Mouse (Mus musculus) neural tube, embryonic 14.5 days (tissue): ENCODE data around the gene Sorbs2. TPM values are rescaled to one million over a fixed set of nuclear protein-coding genes. Genes with fewer than 3 reads are reported as not detected.

Source experiments
- ATAC-seq: fragments of 200-750 bp; cut with Nextera tagmentation; 2 replicates; pipeline ENCODE4 v1.8.0; 2017; ENCODE audit warnings: low read depth, mild to moderate bottlenecking, moderate TSS enrichment, moderate library complexity
- H3K27ac ChIP-seq: fragments of 300-500 bp; sonication (generic); 2 replicates; pipeline ENCODE4 v1.5.1; 2014; ENCODE audit warnings: low read depth, mild to moderate bottlenecking, control low read depth, low read length, moderate library complexity, mixed read lengths
- H3K27me3 ChIP-seq: fragments of 300-500 bp; sonication (generic); 2 replicates; pipeline ENCODE4 v1.6.1; 2014; ENCODE audit warnings: low read length; ENCODE audit not compliant: control insufficient read depth, insufficient read depth
- H3K36me3 ChIP-seq: fragments of 300-500 bp; sonication (generic); 2 replicates; pipeline ENCODE4 v1.6.1; 2014; ENCODE audit warnings: low read length, mixed read lengths; ENCODE audit not compliant: control insufficient read depth, insufficient read depth
- H3K4me1 ChIP-seq: fragments of 300-500 bp; sonication (generic); 2 replicates; pipeline ENCODE4 v1.6.1; 2014; ENCODE audit warnings: low read length; ENCODE audit not compliant: control insufficient read depth, insufficient read depth
- H3K4me2 ChIP-seq: fragments of 300-500 bp; sonication (generic); 2 replicates; pipeline ENCODE4 v1.6.1; 2014; ENCODE audit warnings: mild to moderate bottlenecking, low read depth, low read length, control low read depth
- H3K4me3 ChIP-seq: fragments of 300-500 bp; sonication (generic); 2 replicates; pipeline ENCODE4 v1.5.1; 2014; ENCODE audit warnings: low read depth, low read length, control low read depth, mixed read lengths
- H3K9ac ChIP-seq: fragments of 300-500 bp; sonication (generic); replicated peaks from 2 replicates; pipeline ENCODE4 v1.6.1; 2014; ENCODE audit warnings: low read depth, mild to moderate bottlenecking, control low read depth, low read length, mixed read lengths
- H3K9me3 ChIP-seq: fragments of 300-500 bp; sonication (generic); 2 replicates; pipeline ENCODE4 v1.6.1; 2016; ENCODE audit warnings: low read length; ENCODE audit not compliant: control insufficient read depth
- WGBS: fragments of 180-500 bp; shearing (Covaris S2); extraction: QIAGEN DNeasy Blood & Tissue Kit; methylation state at CpG from one replicate; pipeline ENCODE4 v1.1.7; 2014; 5-methylcytosine and 5-hydroxymethylcytosine counted together
- polyA plus RNA-seq: library from polyadenylated mRNA; unstranded; fragments of >200 nt; fragmentation: Nextera tagmentation; extraction: Ambion mirVana; gene quantifications from 2 replicates; pipeline ENCODE4 v1.2.1, GENCODE M21; 2014

Sorbs2 gene
- polyA plus RNA-seq, 1 experiment from 2014 or later = 83.2 TPM

DNA sequence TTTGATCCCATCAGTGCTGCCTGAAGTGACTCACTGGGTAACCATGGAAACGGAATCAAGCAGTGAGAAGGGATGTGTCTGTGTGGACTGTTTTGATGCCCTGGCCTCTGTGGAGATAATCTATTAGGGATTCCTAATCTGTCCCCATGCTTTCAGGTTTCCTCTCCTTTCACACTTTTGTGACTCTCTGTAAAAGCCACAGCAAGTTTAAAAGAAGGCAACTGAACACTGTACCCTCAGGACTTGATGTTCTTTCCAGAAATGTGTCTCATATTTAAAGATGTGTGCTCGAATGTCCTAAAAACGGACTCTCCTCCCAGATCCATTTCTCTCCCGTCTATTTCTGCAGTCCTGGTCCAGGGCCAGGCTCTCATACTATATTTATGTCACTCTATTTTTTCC, 196.1 kb downstream of the Sorbs2 start:
- H3K4me3 ChIP-seq = no peak overlapping the region
- no peaks in the 10 kb centered on the region for H3K27me3 ChIP-seq
- 79% methylated on average over 4 of the region's 4 CpGs for WGBS
- no peak for ATAC-seq
- no peaks in the 10 kb centered on the region for H3K4me1 ChIP-seq
- H3K36me3 ChIP-seq = no peaks in the 10 kb centered on the region
- H3K4me2 ChIP-seq = no peak overlapping the region
- no peak overlapping the region for H3K9ac ChIP-seq
- H3K27ac ChIP-seq = no peak overlapping the region
- H3K9me3 ChIP-seq = no peaks in the 10 kb centered on the region

DNA sequence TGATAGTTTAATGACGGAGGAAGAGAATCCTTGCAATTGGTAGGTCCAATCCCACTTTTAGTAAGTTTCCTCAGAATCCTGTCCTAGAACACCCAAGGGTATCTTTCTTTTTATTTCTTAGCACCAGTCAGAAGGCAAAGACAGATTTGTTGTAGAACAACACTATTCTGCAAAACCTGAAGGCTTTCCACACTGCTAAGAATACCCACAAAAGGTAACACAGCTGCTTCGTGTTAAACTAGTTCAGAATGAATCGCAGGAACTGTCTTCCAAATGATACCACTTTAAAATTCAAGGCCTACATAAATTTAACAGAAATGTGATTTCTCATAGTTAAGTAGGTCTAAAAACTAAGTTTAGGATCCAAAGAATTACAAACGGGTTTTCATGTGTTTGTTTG, 201.5 kb downstream of the Sorbs2 start:
- 82% methylated on average over 4 of the region's 4 CpGs for WGBS
- no peaks in the 10 kb centered on the region for H3K27me3 ChIP-seq

DNA sequence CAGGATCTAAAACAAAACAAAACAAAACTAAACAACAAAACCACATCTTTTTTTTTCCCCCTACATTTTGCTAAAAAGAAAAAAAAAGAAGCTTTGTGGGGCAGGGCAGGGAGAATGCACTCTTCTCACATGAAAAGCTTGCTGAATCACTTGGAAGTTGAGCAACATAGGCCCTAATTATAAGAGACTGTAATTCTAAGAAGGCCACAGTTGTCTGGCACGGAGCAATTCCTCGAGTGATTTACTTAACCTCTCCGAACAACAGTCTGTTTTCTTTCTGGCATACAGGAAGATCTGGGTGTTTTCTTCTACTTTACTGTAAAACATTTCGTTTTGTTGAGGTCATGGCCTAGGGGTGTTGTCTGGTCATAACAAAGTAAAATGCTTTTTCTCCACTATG, 202.1 kb downstream of the Sorbs2 start:
- no peak for ATAC-seq
- Histone ChIP-seq H3K4me3 (no peak overlapping the region), H3K36me3 (no peaks in the 10 kb centered on the region), H3K27ac (no peak overlapping the region), H3K27me3 (no peaks in the 10 kb centered on the region), H3K4me1 (peaks cover 4% of the 10 kb centered on the region; the same call in 1 of the 2 replicates), H3K9me3 (no peaks in the 10 kb centered on the region), H3K4me2 (no peak overlapping the region), H3K9ac (no peak overlapping the region)
- 51% methylated on average over 4 of the region's 4 CpGs for WGBS

More for the DNA sequence above, 201.5 kb downstream of the Sorbs2 start:
- H3K27ac ChIP-seq = no peak overlapping the region
- ATAC-seq = no peak
- H3K4me3 ChIP-seq = no peak overlapping the region
- H3K4me1 ChIP-seq = no peaks in the 10 kb centered on the region
- no peak overlapping the region for H3K9ac ChIP-seq
- H3K4me2 ChIP-seq = no peak overlapping the region
- H3K9me3 ChIP-seq = no peaks in the 10 kb centered on the region
- H3K36me3 ChIP-seq = no peaks in the 10 kb centered on the region

DNA sequence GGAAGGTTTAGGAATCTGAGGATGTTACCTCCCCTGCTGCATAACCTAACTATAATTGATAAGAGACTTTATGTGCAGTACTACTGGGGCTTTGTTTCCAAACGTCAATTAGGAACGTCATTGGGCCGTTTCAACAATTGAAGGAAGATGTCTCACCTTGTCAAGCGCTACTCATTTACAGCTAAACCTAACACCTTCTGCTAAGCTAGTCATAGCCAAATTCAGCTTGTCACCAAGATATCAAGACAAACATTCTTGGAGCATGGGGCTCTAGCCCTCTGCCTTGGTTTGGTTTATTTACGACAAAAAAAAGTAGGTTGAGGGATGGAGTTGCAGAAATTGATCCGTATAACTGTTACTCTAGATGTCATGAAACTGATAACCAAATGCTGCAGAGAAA, 205.0 kb downstream of the Sorbs2 start:
- H3K4me2 ChIP-seq = no peak overlapping the region
- H3K36me3 ChIP-seq = no peaks in the 10 kb centered on the region
- ATAC-seq = no peak
- H3K4me3 ChIP-seq = no peak overlapping the region
- WGBS = 90% methylated on average over 6 of the region's 6 CpGs
- H3K4me1 ChIP-seq = peaks cover 7% of the 10 kb centered on the region
- H3K9me3 ChIP-seq = no peaks in the 10 kb centered on the region
- no peaks in the 10 kb centered on the region for H3K27me3 ChIP-seq
- no peak overlapping the region for H3K9ac ChIP-seq
- H3K27ac ChIP-seq = no peak overlapping the region

DNA sequence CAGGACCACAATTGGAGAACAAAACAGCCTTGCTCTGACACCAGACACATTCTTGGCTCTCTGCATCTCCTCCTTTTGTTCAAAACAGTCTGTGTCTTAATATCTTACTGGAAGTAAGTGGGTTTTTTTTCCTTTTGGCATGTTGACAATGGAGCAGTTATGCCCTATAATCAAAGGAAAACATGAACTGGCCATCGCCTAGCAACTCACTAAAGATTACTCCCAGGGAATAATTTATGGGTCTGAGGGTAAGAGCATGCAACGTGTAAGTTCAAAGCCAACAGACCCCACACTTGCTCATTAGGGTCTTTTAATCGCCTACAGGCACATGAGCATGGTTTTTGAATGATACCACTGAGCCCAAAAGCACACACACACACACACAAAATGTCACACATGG, 207.2 kb downstream of the Sorbs2 start:
- H3K36me3 ChIP-seq = no peaks in the 10 kb centered on the region
- H3K27ac ChIP-seq = no peak overlapping the region
- no peak overlapping the region for H3K4me3 ChIP-seq
- 10% methylated on average over 3 of the region's 3 CpGs for WGBS
- peaks cover 7% of the 10 kb centered on the region for H3K4me1 ChIP-seq
- no peak overlapping the region for H3K4me2 ChIP-seq
- no peak; the same call in 1 of the 2 replicates for ATAC-seq
- H3K9ac ChIP-seq = no peak overlapping the region
- no peaks in the 10 kb centered on the region for H3K27me3 ChIP-seq
- no peaks in the 10 kb centered on the region for H3K9me3 ChIP-seq

DNA sequence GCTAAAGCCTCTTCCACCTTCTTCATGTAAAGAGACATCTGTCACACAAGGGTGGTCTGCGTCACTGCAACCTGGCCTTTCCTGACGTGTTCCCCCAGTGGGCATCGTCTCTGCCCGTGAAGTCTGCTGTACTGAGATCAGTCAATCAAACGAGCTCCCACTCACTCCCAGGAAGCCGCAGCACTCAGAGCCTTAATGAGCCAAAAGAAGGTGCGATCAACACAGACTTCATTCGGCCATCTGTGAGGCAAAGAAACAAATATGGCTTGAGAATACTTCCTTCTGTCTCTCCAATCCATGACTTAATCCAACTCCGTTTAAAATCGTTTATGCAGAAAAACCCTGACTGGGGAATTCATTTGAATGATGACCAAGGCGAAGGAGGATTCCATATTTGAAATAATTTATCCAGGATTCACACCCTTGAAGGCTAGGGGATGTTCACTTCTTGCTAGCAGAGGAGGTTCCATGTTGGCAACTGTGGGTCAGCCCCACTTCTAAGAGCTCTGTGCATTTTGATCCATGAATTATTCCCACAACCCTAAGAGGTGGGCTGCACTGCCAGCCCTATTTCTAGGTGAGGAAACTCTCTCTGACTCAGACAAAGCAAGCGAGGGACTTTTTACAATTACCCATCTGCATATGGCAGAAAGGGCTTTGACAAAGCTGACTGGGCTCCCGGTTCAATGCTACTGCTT, 207.9 kb downstream of the Sorbs2 start:
- Histone ChIP-seq H3K27me3 (no peaks in the 10 kb centered on the region), H3K36me3 (no peaks in the 10 kb centered on the region), H3K9me3 (no peaks in the 10 kb centered on the region), H3K4me2 (no peak overlapping the region), H3K4me3 (no peak overlapping the region), H3K4me1 (peaks cover 7% of the 10 kb centered on the region), H3K27ac (no peak overlapping the region), H3K9ac (no peak overlapping the region)
- no peak; the same call in 1 of the 2 replicates for ATAC-seq
- 52% methylated on average over 13 of the region's 13 CpGs for WGBS

DNA sequence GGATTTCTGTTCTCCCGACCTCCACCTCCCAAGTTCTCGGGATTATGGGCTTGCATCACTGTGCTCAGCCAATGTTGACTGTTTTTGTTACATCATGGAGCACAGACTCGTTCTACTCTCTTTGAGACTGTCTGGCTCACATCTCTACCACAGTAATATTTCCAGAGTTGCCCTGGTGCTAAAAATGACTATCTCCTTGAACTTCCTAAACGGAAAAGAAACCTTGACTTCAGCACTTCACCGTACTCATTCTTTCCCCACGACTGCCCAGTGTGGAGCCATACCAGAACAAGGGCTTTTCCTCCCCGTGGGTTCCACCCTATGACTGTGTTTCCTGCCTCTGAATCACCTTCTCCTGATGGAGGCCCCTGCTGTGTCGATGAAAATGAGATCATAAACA, 212.2 kb downstream of the Sorbs2 start:
- H3K9me3 ChIP-seq = no peaks in the 10 kb centered on the region
- 63% methylated on average over 8 of the region's 8 CpGs for WGBS

DNA sequence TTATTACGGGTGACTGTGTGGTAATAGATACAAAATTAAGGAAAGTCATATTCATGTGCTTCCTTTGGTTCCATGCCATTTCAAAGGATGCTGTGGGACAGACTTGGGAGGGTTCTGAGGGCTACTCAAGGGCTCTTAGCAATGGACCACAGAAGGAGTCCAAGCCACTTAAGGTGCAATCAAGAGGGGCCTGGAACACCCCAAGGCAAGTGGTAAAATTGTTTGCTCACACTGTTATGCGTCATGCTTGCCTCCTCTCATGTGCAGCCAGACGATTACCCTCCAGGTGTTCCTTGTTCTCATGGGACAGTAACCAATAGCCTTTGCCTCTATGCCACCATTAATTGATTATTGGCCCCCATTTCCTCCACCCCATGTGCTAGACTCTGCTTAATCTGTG, 216.6 kb downstream of the Sorbs2 start:
- Histone ChIP-seq H3K36me3 (no peaks in the 10 kb centered on the region), H3K4me2 (no peak overlapping the region), H3K27ac (no peak overlapping the region), H3K4me3 (no peak overlapping the region), H3K4me1 (no peaks in the 10 kb centered on the region), H3K9ac (no peak overlapping the region), H3K27me3 (no peaks in the 10 kb centered on the region), H3K9me3 (no peaks in the 10 kb centered on the region)
- WGBS = 66% methylated on average over 3 of the region's 3 CpGs
- no peak for ATAC-seq

More for the DNA sequence above, 212.2 kb downstream of the Sorbs2 start:
- Histone ChIP-seq H3K4me1 (peaks cover 3% of the 10 kb centered on the region), H3K27me3 (no peaks in the 10 kb centered on the region), H3K4me2 (no peak overlapping the region), H3K36me3 (no peaks in the 10 kb centered on the region), H3K4me3 (no peak overlapping the region), H3K27ac (no peak overlapping the region), H3K9ac (no peak overlapping the region)
- no peak for ATAC-seq

DNA sequence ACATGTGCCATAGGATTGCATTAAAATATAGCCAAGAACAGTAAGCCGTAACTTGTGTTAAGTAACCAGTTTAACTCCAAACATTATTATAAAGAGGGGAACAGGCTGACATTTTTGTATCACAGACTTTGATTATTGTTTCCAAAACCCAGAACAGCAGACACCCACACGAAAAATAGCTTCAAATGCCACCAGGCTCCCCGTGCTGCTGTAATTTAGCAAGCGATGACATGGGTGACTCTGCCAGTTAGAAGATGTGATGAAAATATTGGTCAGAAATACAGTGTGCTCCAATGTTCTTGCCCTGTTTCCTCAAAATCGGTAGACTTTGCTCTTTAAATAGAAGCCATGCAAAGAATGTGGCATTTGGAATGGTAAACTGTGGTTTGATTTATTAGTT, 217.7 kb downstream of the Sorbs2 start:
- Histone ChIP-seq H3K27me3 (no peaks in the 10 kb centered on the region), H3K9me3 (no peaks in the 10 kb centered on the region), H3K4me1 (no peaks in the 10 kb centered on the region), H3K9ac (no peak overlapping the region), H3K4me3 (no peak overlapping the region), H3K4me2 (no peak overlapping the region), H3K27ac (no peak overlapping the region), H3K36me3 (no peaks in the 10 kb centered on the region)
- ATAC-seq = no peak
- 81% methylated on average over 5 of the region's 5 CpGs for WGBS
